Mouse (Mus musculus): ENCODE results near the gene St3gal4. TPM values are rescaled to one million over a fixed set of nuclear protein-coding genes. Genes with fewer than 3 reads are reported as not detected.

St3gal4 gene
- 10.3 and 11.6 TPM in 2 replicates for polyA plus RNA-seq (2012; rRNA removed)

- Histone ChIP-seq H3K27ac (ENCODE audit: insufficient read depth, low read length) (peak within 1 kb of the TSS; percentile 90; the same call in 1 of the 2 replicates), H3K27me3 (ENCODE audit: control insufficient read depth, insufficient read depth, low read length) (no peaks in the 10 kb centered on the region), H3K4me3 (ENCODE audit: extremely low read depth, insufficient read depth, insufficient read length) (no peak within 1 kb of the TSS), H3K36me3 (ENCODE audit: control insufficient read depth, insufficient read depth, low read length) (no peaks in the 10 kb centered on the region), H3K4me1 (ENCODE audit: control insufficient read depth, insufficient read depth, insufficient read length) (peaks cover 21% of the 10 kb centered on the region)
- 77% methylated on average over 6 of the region's 6 CpGs for WGBS
- no peak for DNase-seq (ENCODE audit: low read depth in 1 of 2, low spot score in 2 of 2)
- no peak for TF ChIP-seq CTCF (IDR thresholded peaks at IDR 0.05; ENCODE audit: extremely low read depth, insufficient read depth, insufficient read length, insufficient replicate concordance)
- TF ChIP-seq POLR2A (IDR thresholded peaks at IDR 0.05; ENCODE audit: low read depth, low read length): no peak
Observed at GRCm38 (mm10) chr9:35119168-35119567, at the start of gene St3gal4. Gene St3gal4, minus strand, starts transcription at chr9:35119268.

GRCm38 (mm10) chr9:35166798-35167635 lies 47.9 kb upstream of the St3gal4 start:
- no peak for DNase-seq (ENCODE audit: low read depth in 1 of 2, low spot score in 2 of 2)
- Histone ChIP-seq H3K27ac (ENCODE audit: insufficient read depth, low read length) (no peak overlapping the region), H3K27me3 (ENCODE audit: control insufficient read depth, insufficient read depth, low read length) (no peaks in the 10 kb centered on the region), H3K36me3 (ENCODE audit: control insufficient read depth, insufficient read depth, low read length) (peaks cover 6% of the 10 kb centered on the region), H3K4me3 (ENCODE audit: extremely low read depth, insufficient read depth, insufficient read length) (no peak overlapping the region), H3K4me1 (ENCODE audit: control insufficient read depth, insufficient read depth, insufficient read length) (no peaks in the 10 kb centered on the region; the same call in 1 of the 2 replicates)
- TF ChIP-seq CTCF (IDR thresholded peaks at IDR 0.05; ENCODE audit: extremely low read depth, insufficient read depth, insufficient read length, insufficient replicate concordance) (no peak), POLR2A (IDR thresholded peaks at IDR 0.05; ENCODE audit: low read depth, low read length) (no peak)
- WGBS: 87% methylated on average over 9 of the region's 9 CpGs

GRCm38 (mm10) chr9:35166144-35166797 lies 47.2 kb upstream of the St3gal4 start:
- Histone ChIP-seq H3K36me3 (ENCODE audit: control insufficient read depth, insufficient read depth, low read length) (peaks cover 6% of the 10 kb centered on the region), H3K27me3 (ENCODE audit: control insufficient read depth, insufficient read depth, low read length) (no peaks in the 10 kb centered on the region), H3K27ac (ENCODE audit: insufficient read depth, low read length) (no peak overlapping the region), H3K4me1 (ENCODE audit: control insufficient read depth, insufficient read depth, insufficient read length) (no peaks in the 10 kb centered on the region; the same call in 1 of the 2 replicates), H3K4me3 (ENCODE audit: extremely low read depth, insufficient read depth, insufficient read length) (no peak overlapping the region)
- no peak for DNase-seq (ENCODE audit: low read depth in 1 of 2, low spot score in 2 of 2)
- TF ChIP-seq CTCF (IDR thresholded peaks at IDR 0.05; ENCODE audit: extremely low read depth, insufficient read depth, insufficient read length, insufficient replicate concordance): no peak
- no peak for TF ChIP-seq POLR2A (IDR thresholded peaks at IDR 0.05; ENCODE audit: low read depth, low read length)
- WGBS: 53% methylated on average over 3 of the region's 3 CpGs

GRCm38 (mm10) chr9:35164142-35164874 lies 45.2 kb upstream of the St3gal4 start:
- Histone ChIP-seq H3K4me1 (ENCODE audit: control insufficient read depth, insufficient read depth, insufficient read length) (no peaks in the 10 kb centered on the region; the same call in 1 of the 2 replicates), H3K4me3 (ENCODE audit: extremely low read depth, insufficient read depth, insufficient read length) (no peak overlapping the region), H3K36me3 (ENCODE audit: control insufficient read depth, insufficient read depth, low read length) (peaks cover 4% of the 10 kb centered on the region; the same call in 1 of the 2 replicates), H3K27me3 (ENCODE audit: control insufficient read depth, insufficient read depth, low read length) (no peaks in the 10 kb centered on the region), H3K27ac (ENCODE audit: insufficient read depth, low read length) (no peak overlapping the region)
- DNase-seq (ENCODE audit: low read depth in 1 of 2, low spot score in 2 of 2): no peak
- 77% methylated on average over 5 of the region's 5 CpGs for WGBS
- TF ChIP-seq POLR2A (IDR thresholded peaks at IDR 0.05; ENCODE audit: low read depth, low read length) (no peak), CTCF (IDR thresholded peaks at IDR 0.05; ENCODE audit: extremely low read depth, insufficient read depth, insufficient read length, insufficient replicate concordance) (no peak)

GRCm38 (mm10) chr9:35163011-35163690 lies 44.1 kb upstream of the St3gal4 start:
- Histone ChIP-seq H3K36me3 (ENCODE audit: control insufficient read depth, insufficient read depth, low read length) (peaks cover 3% of the 10 kb centered on the region; the same call in 1 of the 2 replicates), H3K4me3 (ENCODE audit: extremely low read depth, insufficient read depth, insufficient read length) (no peak overlapping the region), H3K27ac (ENCODE audit: insufficient read depth, low read length) (peak overlapping the region; percentile 38; the same call in 1 of the 2 replicates), H3K4me1 (ENCODE audit: control insufficient read depth, insufficient read depth, insufficient read length) (no peaks in the 10 kb centered on the region; the same call in 1 of the 2 replicates), H3K27me3 (ENCODE audit: control insufficient read depth, insufficient read depth, low read length) (no peaks in the 10 kb centered on the region)
- no peak for TF ChIP-seq CTCF (IDR thresholded peaks at IDR 0.05; ENCODE audit: extremely low read depth, insufficient read depth, insufficient read length, insufficient replicate concordance)
- no peak for TF ChIP-seq POLR2A (IDR thresholded peaks at IDR 0.05; ENCODE audit: low read depth, low read length)
- 77% methylated on average over 11 of the region's 11 CpGs for WGBS
- no peak for DNase-seq (ENCODE audit: low read depth in 1 of 2, low spot score in 2 of 2)

GRCm38 (mm10) chr9:35161721-35162120 lies 42.7 kb upstream of the St3gal4 start:
- Histone ChIP-seq H3K4me1 (ENCODE audit: control insufficient read depth, insufficient read depth, insufficient read length) (no peaks in the 10 kb centered on the region; the same call in 1 of the 2 replicates), H3K27me3 (ENCODE audit: control insufficient read depth, insufficient read depth, low read length) (no peaks in the 10 kb centered on the region), H3K4me3 (ENCODE audit: extremely low read depth, insufficient read depth, insufficient read length) (no peak overlapping the region), H3K27ac (ENCODE audit: insufficient read depth, low read length) (no peak overlapping the region), H3K36me3 (ENCODE audit: control insufficient read depth, insufficient read depth, low read length) (peaks cover 3% of the 10 kb centered on the region; the same call in 1 of the 2 replicates)
- 94% methylated on average over 7 of the region's 7 CpGs for WGBS
- DNase-seq (ENCODE audit: low read depth in 1 of 2, low spot score in 2 of 2): no peak
- TF ChIP-seq POLR2A (IDR thresholded peaks at IDR 0.05; ENCODE audit: low read depth, low read length) (no peak), CTCF (IDR thresholded peaks at IDR 0.05; ENCODE audit: extremely low read depth, insufficient read depth, insufficient read length, insufficient replicate concordance) (no peak)
